Mouse (Mus musculus): ENCODE measurements around the gene Aoah. TPM values are rescaled to one million over a fixed set of nuclear protein-coding genes. Genes with fewer than 3 reads are reported as not detected.

Aoah gene
- polyA plus RNA-seq, 1 experiment from 2014 or later = 0.48 TPM

DNA sequence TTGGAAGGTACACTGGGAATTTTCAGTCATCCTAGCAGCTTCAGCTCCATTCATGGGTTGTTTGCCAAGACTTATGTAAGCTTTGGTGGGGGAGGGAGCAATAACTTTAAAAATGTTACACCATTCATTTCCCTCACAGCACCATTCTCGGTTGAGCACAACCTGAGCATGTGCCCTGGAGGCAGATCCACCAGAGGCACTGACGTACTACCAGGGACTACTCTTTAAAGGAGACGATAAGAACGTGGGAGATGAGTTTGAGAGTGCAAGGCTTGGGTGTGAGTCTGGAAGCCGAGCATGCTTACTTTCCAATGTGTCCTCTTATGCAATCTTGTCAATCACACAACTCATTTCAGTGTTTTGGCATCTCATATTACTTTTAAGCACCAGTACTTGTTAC is 230.9 kb downstream of the Aoah start:
- H3K4me3 ChIP-seq = no peak overlapping the region
- DNase-seq (ENCODE audit: low spot score) = no peak
- no peaks in the 10 kb centered on the region for H3K9me3 ChIP-seq (replicated peaks)
- H3K27me3 ChIP-seq (ENCODE audit: low read depth, poor library complexity, severe bottlenecking) = no peaks in the 10 kb centered on the region
- H3K4me1 ChIP-seq = no peaks in the 10 kb centered on the region
- H3K27ac ChIP-seq (replicated peaks) = no peak overlapping the region
- no peaks in the 10 kb centered on the region for H3K36me3 ChIP-seq
- 84% methylated on average over 5 of the region's 5 CpGs for WGBS

DNA sequence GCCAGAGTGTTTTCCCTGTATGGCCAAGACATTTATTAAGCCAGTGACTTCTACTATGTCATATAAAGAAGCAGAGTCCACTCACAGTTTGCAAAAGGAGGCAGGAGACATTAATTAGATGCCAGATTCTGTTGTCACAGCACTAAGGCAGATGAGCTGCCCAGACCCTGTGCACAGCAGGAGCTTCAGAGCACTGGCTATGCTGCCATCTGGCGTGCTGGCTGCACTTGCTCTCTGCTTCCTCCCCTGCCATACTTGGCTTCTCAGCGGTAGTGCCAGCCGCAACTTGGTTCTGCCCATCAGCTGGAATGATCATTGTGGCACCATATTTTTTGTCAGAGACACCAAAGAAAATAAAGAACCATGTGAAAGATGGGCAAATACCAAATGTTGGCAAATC is 239.3 kb downstream of the Aoah start:
- whole genome bisulfite sequencing = 73% methylated on average over 3 of the region's 3 CpGs
- Histone ChIP-seq H3K4me3 (no peak overlapping the region), H3K9me3 (replicated peaks) (no peaks in the 10 kb centered on the region), H3K27me3 (ENCODE audit: low read depth, poor library complexity, severe bottlenecking) (no peaks in the 10 kb centered on the region), H3K27ac (replicated peaks) (no peak overlapping the region), H3K4me1 (no peaks in the 10 kb centered on the region), H3K36me3 (no peaks in the 10 kb centered on the region)
- DNase-seq (ENCODE audit: low spot score) = no peak

DNA sequence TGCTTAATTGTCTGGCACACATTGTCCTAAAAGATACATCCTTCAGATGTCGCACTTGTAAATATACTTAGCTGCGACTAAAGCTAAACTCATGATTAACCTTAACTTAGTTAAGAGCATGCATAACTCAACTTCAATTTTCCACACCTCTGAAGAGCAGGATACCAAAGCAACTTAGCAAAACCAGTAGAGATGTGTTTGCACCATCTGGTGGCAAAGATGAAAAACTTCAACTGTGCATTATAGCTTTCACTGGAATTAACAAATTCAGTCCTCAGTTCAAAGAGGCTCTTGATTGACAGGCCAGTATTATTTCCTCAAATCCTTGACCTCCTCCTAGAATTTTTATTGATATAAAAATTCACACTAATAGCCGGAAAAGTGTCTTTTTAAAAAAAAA is 241.1 kb downstream of the Aoah start:
- H3K36me3 ChIP-seq = no peaks in the 10 kb centered on the region
- no peaks in the 10 kb centered on the region for H3K9me3 ChIP-seq (replicated peaks)
- no peak overlapping the region for H3K27ac ChIP-seq (replicated peaks)
- 80% methylated on average over 3 of the region's 3 CpGs for WGBS
- no peak for DNase-seq (ENCODE audit: low spot score)
- H3K27me3 ChIP-seq (ENCODE audit: low read depth, poor library complexity, severe bottlenecking) = no peaks in the 10 kb centered on the region
- no peaks in the 10 kb centered on the region for H3K4me1 ChIP-seq
- H3K4me3 ChIP-seq = no peak overlapping the region

DNA sequence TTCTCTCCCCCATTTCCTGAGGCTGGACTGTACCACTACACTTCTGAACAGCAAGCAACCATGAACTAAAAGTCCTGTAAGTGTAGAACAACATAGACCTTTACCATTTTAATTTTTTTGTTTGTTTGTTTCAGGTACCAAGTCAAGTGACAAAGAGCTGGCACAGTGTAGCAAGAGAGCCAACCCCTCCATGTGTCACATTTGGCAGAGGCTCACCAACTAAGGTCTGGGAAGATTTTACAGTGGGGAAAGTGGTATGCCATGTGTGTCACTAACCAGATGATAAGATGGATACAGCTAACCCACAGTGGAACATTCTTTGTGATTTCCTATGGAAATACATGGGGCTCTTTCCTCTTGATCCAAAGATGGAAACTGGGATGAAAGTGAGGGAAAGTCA is 242.1 kb downstream of the Aoah start:
- no peak overlapping the region for H3K27ac ChIP-seq (replicated peaks)
- H3K36me3 ChIP-seq = no peaks in the 10 kb centered on the region
- no peak for DNase-seq (ENCODE audit: low spot score)
- no peaks in the 10 kb centered on the region for H3K9me3 ChIP-seq (replicated peaks)
- H3K4me1 ChIP-seq = no peaks in the 10 kb centered on the region
- no peak overlapping the region for H3K4me3 ChIP-seq
- H3K27me3 ChIP-seq (ENCODE audit: low read depth, poor library complexity, severe bottlenecking) = no peaks in the 10 kb centered on the region

DNA sequence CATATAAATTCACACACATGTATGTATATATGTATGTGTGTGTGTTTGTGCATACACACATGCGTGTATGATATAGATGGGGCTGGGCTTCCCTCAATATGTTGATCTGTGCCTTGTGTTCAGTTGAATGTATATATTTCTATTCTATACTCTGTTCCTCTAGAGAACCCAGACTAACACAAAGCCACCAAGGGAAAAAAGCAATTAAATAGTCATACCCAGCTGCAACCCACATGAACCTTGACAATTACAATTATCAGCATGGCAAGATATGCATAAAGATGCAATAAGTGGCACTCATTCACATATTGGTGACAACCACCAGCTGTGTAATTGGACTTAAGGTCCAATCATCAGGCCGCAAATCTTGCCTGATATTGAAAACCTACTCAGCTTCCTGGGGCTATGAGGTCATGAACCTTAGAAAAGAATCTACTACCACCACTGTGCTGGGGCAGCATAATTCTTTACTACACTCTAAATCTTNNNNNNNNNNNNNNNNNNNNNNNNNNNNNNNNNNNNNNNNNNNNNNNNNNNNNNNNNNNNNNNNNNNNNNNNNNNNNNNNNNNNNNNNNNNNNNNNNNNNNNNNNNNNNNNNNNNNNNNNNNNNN is 246.8 kb downstream of the Aoah start:
- Histone ChIP-seq H3K36me3 (no peaks in the 10 kb centered on the region), H3K27ac (replicated peaks) (no peak overlapping the region), H3K27me3 (ENCODE audit: low read depth, poor library complexity, severe bottlenecking) (no peaks in the 10 kb centered on the region), H3K4me3 (no peak overlapping the region), H3K4me1 (no peaks in the 10 kb centered on the region), H3K9me3 (replicated peaks) (no peaks in the 10 kb centered on the region)
- WGBS = 85% methylated on average over 2 of the region's 2 CpGs
- DNase-seq (ENCODE audit: low spot score) = no peak

DNA sequence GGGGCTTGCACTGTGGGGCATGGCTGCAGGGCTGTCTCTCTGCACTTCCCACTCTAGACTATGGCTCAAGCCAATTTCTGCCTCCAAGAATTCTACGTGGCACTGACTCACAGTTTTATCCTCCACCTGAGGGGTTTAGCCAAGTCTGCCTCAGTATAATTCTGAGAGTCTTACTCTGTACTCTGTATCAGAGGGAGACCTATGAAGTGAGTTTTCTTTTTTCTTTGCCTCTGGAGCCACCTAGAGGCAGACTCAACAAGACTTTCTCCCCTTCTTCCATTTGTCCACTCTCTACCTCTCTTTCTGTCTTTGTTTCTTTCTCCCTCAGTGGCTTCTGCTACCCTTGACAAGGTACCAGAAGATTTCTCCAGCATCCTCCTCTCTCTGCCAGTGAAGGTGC is 256.2 kb downstream of the Aoah start:
- DNase-seq (ENCODE audit: low spot score) = no peak
- H3K9me3 ChIP-seq (replicated peaks) = no peaks in the 10 kb centered on the region
- 38% methylated on average over 1 of the region's 1 CpGs for WGBS
- no peaks in the 10 kb centered on the region for H3K4me1 ChIP-seq
- no peaks in the 10 kb centered on the region for H3K36me3 ChIP-seq
- no peak overlapping the region for H3K4me3 ChIP-seq
- no peaks in the 10 kb centered on the region for H3K27me3 ChIP-seq (ENCODE audit: low read depth, poor library complexity, severe bottlenecking)
- H3K27ac ChIP-seq (replicated peaks) = no peak overlapping the region

DNA sequence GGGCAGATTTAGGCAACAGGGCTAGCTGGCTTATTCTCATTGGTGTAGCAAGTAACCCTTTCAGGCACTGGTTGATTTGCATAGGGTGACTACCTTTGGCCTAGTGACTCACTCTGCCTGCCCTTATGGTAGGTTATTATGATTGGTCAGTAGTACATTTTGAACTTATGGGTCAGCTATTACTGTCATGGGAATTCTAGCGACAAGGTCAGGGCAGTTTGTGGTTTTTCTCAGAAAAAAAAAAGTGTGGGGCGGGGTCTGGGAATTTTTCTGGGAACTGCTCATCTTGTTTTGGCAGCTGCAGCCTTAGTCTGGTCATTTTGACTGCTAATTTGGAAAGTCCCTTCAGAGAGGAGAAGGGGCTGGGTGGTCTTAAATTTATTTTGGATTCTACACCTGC is 272.1 kb downstream of the Aoah start:
- DNase-seq (ENCODE audit: low spot score) = no peak
- WGBS = 89% methylated on average over 2 of the region's 2 CpGs
- H3K27me3 ChIP-seq (ENCODE audit: low read depth, poor library complexity, severe bottlenecking) = no peaks in the 10 kb centered on the region
- no peaks in the 10 kb centered on the region for H3K4me1 ChIP-seq
- H3K27ac ChIP-seq (replicated peaks) = no peak overlapping the region
- H3K4me3 ChIP-seq = no peak overlapping the region
- no peaks in the 10 kb centered on the region for H3K9me3 ChIP-seq (replicated peaks)
- H3K36me3 ChIP-seq = no peaks in the 10 kb centered on the region

DNA sequence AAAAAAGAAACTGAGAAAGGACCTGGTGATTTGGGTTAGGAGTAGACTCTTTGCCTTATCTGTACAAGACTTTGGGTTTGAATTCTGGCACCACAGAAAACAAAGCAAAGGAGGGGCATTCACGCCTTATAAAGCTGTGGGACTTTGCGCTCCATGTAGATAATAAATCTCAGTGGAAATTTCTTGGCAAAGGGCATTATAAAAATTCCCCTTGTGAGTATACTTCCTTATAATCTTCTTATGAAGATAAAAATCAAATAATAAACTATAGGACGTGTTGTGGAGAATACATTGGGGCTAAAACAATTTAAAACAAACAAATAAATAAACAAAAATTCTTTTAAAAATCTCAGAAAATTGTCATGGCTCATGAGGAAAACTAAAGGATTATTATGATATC is 280.9 kb downstream of the Aoah start, which contains the start of gene Olfr1370:
Gene Olfr1370, minus strand, starts transcription at position 101 of the 400 bp plus-strand sequence.
- Histone ChIP-seq H3K4me3 (no peak within 1 kb of the TSS), H3K4me1 (no peaks in the 10 kb centered on the region), H3K36me3 (no peaks in the 10 kb centered on the region), H3K9me3 (replicated peaks) (no peaks in the 10 kb centered on the region), H3K27me3 (ENCODE audit: low read depth, poor library complexity, severe bottlenecking) (no peaks in the 10 kb centered on the region), H3K27ac (replicated peaks) (no peak within 1 kb of the TSS)
- DNase-seq (ENCODE audit: low spot score) = no peak
- WGBS = 84% methylated on average over 3 of the region's 3 CpGs

DNA sequence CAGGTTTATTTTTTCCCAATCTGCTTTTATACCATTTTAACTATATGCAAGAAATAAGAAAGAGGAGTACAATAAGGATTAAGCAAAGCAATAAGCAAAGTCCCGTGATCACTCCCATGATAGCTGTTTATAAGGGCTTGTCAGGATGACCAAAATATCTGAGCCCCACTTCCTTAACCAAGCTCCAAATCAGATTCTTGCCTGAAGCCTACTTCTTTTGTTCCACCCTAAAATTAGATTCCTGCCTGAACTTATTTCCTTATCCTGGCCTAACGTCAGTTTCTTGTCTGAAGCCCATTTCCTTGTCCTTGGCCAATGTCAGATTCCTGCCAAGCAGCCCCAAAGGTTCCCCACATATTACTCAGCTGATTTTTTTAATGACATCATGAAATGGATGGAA is 288.8 kb downstream of the Aoah start:
- no peak overlapping the region for H3K4me3 ChIP-seq
- no peaks in the 10 kb centered on the region for H3K9me3 ChIP-seq (replicated peaks)
- H3K4me1 ChIP-seq = no peaks in the 10 kb centered on the region
- no peaks in the 10 kb centered on the region for H3K36me3 ChIP-seq
- no peak for DNase-seq (ENCODE audit: low spot score)
- no peaks in the 10 kb centered on the region for H3K27me3 ChIP-seq (ENCODE audit: low read depth, poor library complexity, severe bottlenecking)
- H3K27ac ChIP-seq (replicated peaks) = no peak overlapping the region
- 88% methylated on average over 2 of the region's 2 CpGs for WGBS
